Mouse (Mus musculus) ovary, adult 18-20 months (tissue): ENCODE data around the gene Aebp2.

Experiments
- DNase-seq: peaks from one replicate; pipeline ENCODE4 v3.0.0; 2022; ENCODE audit warnings: low spot score, mixed read lengths

The Aebp2 gene

DNA sequence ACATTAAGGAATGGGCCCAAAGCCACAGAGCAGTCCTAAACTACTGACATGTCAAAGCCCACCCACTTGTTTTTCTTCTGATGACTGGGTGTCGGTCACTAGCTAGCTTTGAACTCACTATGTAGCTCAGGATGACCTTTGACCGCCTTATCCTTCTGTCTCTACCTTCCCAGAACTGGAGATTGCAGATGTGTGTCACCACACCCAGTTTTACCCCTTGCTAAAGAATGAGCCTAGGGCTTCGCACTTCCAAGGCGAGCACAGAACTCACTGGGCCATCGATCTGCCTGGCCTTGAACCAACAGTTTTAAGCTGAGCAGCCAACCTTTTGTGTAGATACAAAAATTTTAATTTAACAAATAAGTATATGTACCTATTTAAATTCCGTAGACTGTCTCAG lies 13.8 kb upstream of the Aebp2 start:
- DNase-seq = no peak

DNA sequence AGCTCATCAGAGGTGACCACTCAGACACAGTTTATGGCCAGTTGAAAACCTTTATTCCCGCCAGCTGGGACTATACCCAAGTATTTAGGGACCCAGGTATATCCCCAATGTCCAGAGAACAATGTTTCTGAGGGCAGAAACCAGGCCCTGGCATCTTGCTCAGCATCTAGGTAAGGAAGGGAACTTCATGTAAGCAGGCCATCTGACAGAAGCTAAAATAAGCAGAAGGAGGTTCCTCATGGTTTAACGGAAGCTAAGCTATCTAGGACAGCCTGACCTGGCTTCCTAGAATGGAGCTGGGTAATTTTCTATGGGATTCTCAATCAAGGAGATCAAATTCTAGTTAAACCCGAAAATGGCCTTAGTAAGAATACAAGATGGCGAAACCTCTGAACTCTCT lies 12.9 kb upstream of the Aebp2 start:
- DNase-seq = no peak

DNA sequence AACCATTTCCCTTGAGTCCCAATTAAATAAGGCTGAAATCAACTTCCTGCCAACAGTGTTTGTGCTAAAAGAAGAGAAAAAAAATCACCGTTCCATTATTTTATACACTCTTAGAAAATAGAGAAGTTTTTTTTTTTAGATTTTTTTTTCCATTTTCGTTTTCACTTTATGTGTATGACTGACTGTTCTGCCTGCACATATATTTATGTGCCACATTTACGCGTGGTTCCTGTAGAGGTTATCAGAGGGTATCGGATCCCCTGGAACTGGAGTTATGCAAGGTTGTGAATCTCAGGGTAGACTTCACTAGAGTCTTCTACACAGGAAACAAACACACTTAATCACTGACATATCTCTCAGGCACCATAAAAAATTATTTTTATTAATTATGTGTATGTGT lies 12.3 kb upstream of the Aebp2 start:
- DNase-seq = no peak

DNA sequence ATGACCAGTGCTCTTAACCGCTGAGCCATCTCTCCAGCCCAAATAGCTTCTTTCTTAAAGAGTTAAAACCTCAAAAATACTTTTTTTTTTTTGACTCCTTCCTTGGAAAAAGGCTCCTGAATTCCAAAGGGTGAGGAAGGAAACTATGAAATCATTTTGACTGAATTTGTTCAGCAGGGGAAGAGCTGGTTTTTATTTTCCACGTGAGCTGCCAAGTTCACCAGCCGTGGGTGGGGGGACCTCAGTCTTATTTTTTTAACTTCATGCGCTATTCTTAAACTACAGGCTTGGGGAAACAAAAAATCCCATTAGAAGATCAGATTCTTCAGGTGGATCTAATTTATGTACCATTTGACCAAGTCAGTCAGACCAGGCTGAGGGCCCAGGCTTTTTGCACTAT lies 11.2 kb upstream of the Aebp2 start:
- DNase-seq = no peak

DNA sequence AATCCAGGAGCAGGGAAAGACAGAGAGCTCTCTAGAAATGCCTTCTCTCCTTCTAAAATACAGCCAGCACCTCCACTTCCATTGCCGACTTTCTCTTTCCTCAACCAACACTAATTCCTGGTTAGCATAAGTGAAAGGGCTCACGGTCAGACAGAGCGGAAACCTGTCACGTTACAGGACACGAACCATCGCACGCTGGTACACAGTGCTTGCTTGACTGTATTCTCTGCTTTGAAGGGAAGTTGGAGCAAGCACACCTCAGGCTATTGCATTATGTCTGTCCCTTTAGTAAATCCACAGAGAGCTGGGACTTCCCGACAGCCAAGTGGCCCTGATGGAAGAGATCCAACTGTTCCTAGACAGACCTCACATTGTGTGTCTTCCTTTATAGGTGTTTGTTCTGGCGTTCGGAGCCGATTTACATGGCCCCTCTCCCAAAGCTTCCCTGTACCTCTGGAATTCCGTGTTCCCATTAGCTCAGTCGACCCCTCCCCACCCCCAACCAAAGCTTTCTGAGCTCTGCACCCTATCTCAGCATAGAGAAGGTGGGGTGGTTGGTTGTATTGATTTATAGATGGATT lies 10.5 kb upstream of the Aebp2 start:
- DNase-seq = no peak

DNA sequence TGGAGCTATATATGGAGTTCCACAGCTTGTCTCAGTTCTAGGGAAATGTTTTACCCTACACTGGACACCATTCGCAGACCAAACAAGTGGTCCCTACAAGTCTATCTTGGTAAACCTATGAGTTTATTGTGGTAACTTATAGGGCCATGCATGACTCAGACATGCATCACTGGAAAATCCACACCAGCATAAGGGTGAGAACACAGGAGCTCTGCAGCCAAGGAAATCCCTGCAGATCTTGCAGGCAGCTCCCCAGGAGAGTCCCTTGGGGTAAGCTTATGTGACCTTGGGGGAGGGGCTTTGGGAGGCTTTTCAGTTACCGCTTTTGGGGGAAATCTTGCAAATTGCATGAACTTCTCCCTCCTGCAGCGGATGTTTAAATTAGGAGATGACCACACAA lies 8.6 kb upstream of the Aebp2 start:
- no peak for DNase-seq

DNA sequence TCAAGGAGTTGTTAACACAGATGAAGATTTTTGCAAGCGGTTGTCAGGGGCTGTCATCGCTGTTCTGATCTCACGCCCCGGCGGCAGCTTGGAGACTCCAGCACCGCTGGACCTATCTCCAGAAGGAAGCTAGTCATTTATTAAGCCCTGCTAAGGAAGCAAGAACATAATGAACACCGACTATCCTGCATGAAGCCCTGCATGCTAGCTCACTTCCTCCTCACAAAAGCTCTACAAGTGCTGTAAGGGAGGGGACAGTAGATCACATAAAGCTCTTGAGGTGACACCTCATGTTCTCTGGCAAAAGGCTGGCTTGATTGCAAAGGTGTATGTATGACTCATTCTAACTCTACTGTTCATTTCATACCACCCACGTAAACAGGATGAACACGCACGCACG lies 7.8 kb upstream of the Aebp2 start:
- no peak for DNase-seq

DNA sequence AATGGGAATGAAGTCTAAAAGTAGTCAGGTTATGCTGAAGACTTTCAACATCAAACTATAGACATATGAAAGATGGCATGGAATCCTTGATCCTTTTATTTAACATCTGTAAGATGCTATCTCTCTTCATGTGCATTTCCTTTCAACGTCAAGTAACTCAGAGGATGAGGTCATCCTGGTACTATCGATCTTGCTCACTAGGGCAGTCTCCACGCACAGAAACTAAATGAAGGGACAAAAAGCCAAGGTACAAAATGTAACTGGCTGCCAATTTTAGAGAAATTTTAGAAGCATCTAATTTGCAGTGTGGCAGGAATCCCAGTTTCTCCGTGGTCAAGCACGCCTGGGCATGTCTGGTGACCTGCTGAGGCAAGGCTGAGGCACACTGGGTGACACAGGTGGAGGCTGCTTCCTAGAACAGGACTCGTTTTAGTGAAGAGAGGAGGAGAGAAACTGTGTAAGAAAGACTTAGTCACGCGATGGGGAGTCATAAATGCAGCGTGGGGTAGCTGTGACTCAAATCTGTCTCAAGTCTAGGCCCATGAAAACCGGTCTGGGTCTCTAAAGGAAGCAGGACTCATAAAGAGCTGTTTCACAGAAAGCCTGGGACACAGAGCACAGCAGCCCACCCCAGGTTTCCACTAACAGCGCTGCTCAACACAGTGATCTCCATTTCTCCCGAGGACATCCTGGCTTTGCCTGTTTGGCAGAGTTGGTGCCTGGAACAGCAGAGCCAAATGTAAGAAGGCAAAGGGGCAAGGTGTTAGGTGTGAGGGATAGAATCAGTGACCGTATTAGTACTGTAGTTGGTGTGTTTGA lies 1.7 kb upstream of the Aebp2 start:
- no peak for DNase-seq

DNA sequence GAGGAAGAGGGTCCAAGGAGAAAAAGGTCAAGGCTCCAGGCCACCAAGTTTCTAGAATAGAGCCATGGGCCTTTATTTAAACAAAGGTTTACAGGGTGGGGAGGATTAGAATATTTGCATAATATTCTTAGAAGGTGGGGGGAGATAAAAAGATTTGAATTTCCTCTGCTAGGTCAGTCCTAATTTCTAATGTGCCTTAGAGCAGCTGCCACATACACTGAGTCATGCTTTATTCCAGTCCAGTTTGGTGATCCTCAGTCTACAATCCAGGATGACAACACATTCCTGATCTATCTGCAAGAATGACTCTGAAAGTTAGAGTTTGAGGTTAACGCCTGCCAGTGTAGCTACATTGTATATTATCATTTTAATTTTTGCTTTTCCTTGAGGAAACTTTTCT lies 841 bp upstream of the Aebp2 start:
- DNase-seq = no peak

DNA sequence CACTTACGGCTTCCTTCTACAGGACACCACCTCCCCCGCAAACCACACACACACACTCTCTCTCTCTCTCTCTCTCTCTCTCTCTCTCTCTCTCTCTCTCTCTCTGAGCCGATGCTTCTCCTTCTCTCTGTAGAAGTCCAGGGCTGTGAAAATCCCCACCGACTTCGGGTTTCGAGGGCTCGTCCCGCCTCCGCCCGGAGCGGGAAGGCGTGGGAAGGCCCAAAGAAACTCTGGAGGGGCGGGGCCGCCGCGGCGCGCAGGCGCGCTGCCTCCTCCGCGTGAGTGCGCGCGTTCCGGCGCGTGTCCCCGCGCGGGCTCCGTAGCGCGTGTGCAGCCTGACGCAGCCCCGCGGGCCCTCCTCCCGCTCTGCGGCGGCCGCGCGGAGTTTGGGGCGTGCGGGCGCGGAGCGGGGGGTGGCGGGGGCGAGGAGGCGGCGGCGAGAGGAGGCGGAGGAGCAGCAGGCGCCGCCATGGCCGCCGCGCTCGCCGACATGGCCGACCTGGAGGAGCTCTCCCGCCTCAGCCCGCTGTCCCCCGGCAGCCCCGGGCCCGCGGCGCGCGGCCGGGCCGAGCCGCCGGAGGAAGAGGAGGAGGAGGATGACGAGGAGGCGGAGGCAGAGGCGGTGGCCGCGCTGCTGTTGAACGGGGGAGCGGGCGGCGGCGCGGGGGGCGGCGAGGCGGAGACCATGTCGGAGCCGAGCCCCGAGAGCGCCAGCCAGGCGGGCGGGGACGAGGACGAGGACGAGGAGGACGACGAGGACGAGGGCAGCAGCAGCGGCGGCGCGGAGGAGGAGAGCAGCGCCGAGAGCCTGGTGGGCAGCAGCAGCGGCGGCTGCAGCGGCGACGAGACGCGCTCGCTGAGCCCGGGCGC lies 998 bp downstream of the Aebp2 start:
- peak; percentile 91 for DNase-seq

DNA sequence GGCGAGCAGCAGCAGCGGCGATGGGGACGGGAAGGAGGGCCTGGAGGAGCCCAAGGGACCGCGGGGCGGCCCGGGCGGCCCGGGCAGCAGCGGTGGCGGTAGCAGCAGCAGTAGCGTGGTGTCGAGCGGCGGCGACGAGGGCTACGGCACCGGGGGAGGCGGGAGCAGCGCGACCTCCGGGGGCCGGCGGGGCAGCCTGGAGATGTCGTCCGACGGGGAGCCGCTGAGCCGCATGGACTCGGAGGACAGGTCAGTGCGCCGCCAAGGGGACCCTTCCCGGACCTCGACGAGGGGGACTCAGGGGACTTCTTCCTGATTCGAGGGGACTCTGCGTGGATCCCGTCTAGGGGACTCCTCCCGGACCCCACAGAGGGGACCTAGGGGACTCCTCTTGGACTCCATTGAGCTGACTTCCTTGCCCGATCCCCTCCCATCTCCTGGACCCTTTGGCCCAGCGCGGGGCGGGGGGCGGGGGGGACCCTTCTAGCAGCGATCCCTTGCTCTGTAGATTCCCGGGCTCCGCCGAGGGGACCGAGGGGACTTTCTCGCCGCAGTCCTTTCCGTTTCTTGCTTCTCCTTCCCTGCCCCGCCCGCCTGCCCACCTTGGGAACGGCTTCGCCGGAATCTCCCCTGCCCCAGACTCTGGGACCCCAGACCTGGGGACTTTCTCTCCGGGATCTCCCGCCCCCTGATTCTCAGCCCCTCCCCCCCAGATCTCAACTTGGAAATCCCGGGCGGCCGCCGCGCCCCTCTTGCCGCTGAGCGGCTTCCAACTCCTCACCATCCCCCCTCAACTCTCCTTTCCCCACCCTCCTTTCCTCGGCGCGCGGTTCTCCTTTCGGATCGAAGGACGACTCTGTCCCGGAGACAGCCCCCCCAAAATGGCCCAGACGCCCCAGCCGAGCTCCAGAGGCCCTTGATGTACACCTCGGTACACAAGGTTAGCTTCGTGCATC lies 1.9 kb downstream of the Aebp2 start:
- DNase-seq = peak; percentile 12

DNA sequence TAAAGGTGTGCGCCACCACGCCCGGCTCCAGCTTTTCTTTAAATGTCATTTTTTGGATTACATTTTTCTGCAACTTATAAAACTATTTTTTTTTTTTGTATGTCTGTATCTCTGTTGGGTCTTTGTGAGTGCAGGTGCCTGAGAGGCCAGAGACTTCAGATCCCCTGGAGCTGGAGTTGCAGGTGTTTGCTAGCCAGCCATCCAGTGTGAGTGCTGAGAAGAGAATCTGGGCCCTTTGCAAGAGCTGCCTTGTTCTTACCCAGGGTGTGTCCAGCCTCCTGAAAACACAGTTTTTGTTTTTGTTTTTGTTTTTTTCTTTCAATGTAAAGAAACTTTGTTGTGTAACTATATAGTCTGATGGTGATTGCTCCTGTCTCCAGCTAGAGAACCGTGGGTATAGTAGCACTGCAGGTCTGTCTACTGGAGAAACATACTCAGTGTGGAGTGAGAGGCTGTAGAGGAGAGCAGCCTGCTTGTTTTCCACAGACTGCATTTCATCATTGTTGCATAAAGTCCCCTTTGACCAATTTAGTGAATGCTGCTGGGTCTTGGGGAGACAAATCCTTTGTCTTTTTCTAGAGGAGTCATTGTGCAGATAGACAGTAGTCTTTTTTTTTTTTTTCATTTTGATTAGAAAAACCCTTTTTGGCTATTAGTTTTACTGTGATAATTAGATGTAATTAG lies 6.9 kb downstream of the Aebp2 start:
- DNase-seq = no peak

DNA sequence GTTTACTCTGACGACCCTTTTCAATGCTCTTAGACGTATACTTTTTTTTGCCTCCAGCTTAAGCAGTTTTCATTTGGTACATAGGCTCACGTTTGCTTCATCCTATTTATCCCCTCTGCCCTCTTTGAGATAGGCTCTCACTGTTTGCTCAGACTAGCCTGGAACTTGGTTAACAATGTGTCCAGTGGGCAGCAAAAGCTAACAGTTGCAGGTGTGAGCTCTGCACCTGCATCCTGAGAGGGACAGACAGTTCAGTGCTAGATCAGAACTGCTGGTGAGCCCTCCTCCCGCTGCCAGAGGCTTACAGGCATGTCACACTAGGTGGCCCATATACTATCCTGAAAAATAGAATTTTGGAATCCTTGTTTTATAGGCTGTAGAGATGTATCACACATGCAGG lies 7.8 kb downstream of the Aebp2 start:
- DNase-seq = no peak

DNA sequence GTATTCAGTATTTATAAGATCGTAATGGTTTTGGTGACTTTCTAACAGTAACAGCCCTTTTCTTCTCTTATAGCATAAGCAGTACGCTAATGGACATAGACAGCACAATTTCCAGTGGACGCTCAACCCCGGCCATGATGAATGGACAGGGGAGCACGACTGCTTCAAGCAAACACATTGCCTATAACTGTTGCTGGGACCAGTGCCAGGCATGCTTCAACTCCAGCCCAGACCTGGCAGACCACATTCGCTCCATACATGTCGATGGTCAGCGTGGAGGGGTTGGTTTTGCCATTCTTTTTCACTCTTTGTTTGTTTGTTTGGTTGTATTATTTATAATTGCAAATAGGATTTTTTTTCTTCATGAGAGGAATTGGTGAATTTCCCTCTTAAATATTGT lies 11.2 kb downstream of the Aebp2 start:
- DNase-seq = no peak

DNA sequence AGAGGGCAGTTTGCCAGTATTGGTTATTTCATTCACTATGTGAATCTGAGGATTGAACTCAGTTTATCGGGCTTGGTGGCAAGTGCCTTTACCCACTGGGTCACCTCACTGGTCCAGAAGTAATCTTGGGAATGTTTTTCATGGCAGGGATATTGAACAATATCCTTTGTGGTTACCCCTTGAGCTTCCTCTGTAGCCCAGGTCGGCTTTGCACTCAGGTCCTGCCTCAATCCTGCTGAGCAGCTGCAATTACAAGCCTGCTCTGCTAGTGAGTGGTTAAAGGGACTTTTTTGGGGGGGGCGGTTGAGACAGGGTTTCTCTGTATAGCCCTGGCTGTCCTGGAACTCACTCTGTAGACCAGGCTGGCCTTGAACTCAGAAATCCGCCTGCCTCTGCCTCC lies 13.8 kb downstream of the Aebp2 start:
- no peak for DNase-seq

DNA sequence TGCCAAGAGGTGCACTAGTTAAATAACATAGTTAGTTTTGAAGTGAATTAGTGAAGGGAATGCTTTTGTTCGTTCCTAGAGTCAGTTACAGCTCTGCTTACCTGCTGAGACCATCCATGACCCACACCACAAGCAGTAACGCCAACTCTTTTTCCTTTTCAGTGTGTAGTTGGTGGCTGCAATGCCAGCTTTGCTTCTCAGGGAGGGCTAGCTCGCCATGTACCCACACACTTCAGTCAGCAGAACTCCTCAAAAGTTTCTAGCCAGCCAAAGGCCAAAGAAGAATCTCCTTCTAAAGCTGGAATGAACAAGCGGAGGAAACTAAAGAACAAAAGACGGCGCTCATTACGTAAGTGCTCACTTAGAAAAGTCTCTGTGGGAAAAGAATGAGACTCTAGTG lies 19.5 kb downstream of the Aebp2 start:
- no peak for DNase-seq

DNA sequence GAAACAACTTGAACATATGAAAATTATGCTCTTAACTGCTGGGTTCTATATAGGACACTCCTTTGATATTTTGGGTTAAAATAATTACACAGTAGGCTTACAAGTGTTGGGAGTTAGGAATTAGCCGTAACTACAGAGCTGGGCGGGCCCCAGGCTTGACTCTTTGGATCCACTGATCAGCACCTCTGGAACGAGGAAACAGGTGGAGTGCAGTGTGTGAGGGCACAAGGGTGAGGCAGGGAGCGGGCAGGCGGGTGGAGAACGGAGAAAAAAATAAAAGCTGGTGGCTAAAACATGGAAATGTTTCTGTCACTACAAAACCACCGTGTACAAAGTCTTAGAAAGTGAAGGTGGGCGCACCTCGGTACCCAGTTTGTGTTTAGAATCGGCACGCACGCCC lies 20.2 kb downstream of the Aebp2 start:
- no peak for DNase-seq

DNA sequence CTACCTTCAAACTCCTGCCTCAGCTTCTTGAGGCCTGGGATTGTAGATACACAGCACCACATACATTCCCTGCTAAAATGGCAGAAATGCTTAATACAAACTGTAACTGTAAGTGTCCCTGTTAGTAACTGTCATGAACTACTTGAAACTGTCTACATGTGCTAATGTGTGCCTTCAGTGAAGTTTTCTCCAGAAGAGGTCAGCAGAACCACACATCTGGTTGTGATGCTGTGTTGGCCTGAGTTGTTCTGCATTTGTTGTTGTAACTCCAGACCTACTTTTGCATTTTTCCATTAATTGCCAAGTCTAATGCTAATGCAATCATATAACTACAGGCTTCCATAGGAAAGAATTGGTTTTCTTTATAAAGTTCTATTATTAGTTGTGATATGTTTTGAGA lies 23.5 kb downstream of the Aebp2 start:
- no peak for DNase-seq

DNA sequence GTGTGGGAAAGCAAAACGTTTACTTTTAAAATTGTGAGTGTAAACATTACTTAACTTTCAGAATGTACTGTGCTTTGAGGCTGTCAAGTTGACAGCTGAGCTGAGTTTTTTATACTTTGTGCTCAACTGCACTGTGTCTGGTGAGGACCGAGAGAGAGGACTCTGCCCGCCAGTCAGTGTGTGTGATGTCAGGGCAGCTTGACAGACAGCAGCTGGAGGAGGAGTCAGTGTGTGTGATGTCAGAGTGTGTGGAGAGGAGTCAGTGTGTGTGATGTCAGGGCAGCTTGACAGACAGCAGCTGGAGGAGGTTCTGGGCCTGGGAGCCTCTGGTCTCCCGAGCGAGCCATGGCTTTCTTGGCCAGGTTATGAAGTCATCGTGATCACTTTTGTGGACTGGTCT lies 24.4 kb downstream of the Aebp2 start:
- DNase-seq = no peak

DNA sequence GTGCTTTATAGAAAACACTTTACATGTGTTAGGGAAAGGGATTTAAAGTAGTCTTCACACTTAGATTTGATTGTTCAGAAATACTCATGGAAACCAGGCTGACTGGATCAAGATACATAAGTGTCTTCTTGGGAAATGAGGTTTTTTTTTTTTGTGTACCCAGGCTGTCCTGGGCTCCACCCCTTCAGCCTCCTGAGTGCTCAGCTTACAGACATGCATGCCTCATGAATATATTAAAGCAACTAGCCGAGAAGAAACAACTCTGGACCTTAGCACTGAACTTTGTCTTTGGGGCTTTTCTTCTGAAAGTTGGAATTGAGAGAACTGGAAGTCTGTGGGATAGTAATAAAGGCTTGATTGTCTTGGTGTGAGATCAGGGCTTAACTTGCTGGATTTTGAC lies 27.3 kb downstream of the Aebp2 start:
- no peak for DNase-seq

DNA sequence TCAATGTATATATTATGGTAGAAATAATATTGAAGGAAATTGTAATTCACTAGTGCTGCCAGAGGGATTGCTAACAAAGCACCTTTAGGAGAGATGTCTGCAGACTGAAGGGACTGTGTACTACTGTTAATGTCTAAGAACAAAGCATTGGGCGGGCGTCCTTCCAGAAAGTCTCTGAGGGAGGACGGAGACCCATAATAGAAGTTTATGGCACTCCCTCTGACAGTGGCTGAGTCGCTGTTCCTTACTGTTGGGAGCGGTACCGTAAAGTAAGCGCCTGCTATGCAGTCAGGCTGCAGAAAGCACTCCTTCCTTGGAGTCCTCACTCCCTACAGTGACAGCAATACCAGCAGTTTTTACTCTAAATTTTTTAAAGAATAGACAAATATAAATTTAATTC lies 29.5 kb downstream of the Aebp2 start:
- no peak for DNase-seq
